Mouse (Mus musculus) lung, adult 2 months (tissue): Measurements from ENCODE around the gene Bdh1. TPM values are rescaled to one million over a fixed set of nuclear protein-coding genes. Genes with fewer than 3 reads are reported as not detected.

ENCODE experiments used
- DNase-seq: peaks from one replicate; pipeline ENCODE4 v3.0.0; 2022
- H3K4me1 ChIP-seq: fragments of 200-500 bp; 2 replicates; pipeline ENCODE4 v1.6.1; 2011; ENCODE audit warnings: low read length; ENCODE audit not compliant: control insufficient read depth, insufficient read depth
- H3K4me3 ChIP-seq: fragments of 200-500 bp; replicated peaks from 2 replicates; pipeline ENCODE3; 2011; ENCODE audit warnings: low read depth, mild to moderate bottlenecking, control low read depth, low read length; ENCODE audit errors: extremely low read depth
- CTCF ChIP-seq: fragments of 200-500 bp; IDR thresholded peaks from 2 replicates; pipeline ENCODE4 v1.5.1; 2011; ENCODE audit warnings: mild to moderate bottlenecking, low read length, control low read depth; ENCODE audit not compliant: insufficient read depth
- POLR2A ChIP-seq: fragments of 200-500 bp; IDR thresholded peaks from 2 replicates; pipeline ENCODE4 v1.6.1; 2011; ENCODE audit warnings: low read depth, mild to moderate bottlenecking, control low read depth, low read length, borderline replicate concordance; ENCODE audit errors: extremely low read depth
- WGBS: fragments of 180-500 bp; shearing (Covaris S2); methylation state at CpG from one replicate; pipeline ENCODE4 v1.1.7; 2018; 5-methylcytosine and 5-hydroxymethylcytosine counted together
- polyA plus RNA-seq: library from polyadenylated mRNA; depleted of rRNA; stranded (reverse); fragments of >200 nt; gene quantifications from 2 replicates; pipeline ENCODE4 v1.2.3, GENCODE M21; 2012

Bdh1 gene
- polyA plus RNA-seq, 1 experiment, result 10.2 TPM

GRCm38 (mm10) chr16:31428335-31428674 is 6.2 kb downstream of the Bdh1 start:
- Histone ChIP-seq H3K4me3 (no peak overlapping the region), H3K4me1 (peaks cover 4% of the 10 kb centered on the region)
- WGBS, result 2% methylated on average over 11 of the region's 11 CpGs
- DNase-seq, result no peak
- no peak for TF ChIP-seq POLR2A
- no peak for TF ChIP-seq CTCF

- peak; percentile 31 for DNase-seq
- H3K4me3 ChIP-seq, result peak overlapping the region; percentile 49
- H3K4me1 ChIP-seq, result peaks cover 4% of the 10 kb centered on the region
- WGBS, result under 1% methylated on average over 65 of the region's 65 CpGs
- no peak for TF ChIP-seq POLR2A
- TF ChIP-seq CTCF, result no peak
Observed at GRCm38 (mm10) chr16:31428675-31429470, 6.8 kb downstream of the Bdh1 start.

- under 1% methylated on average over 49 of the region's 49 CpGs for WGBS
- TF ChIP-seq CTCF, result no peak
- TF ChIP-seq POLR2A, result peak; percentile 19; the same call in 1 of the 2 replicates
- Histone ChIP-seq H3K4me3 (peak overlapping the region; percentile 49), H3K4me1 (peaks cover 4% of the 10 kb centered on the region)
- DNase-seq, result peak; percentile 82
Observed at GRCm38 (mm10) chr16:31429471-31430155, 7.5 kb downstream of the Bdh1 start.

- TF ChIP-seq CTCF, result no peak
- no peak for TF ChIP-seq POLR2A
- no peak overlapping the region for H3K4me3 ChIP-seq
- WGBS, result 69% methylated on average over 12 of the region's 12 CpGs
- peaks cover 4% of the 10 kb centered on the region for H3K4me1 ChIP-seq
- no peak for DNase-seq
Observed at GRCm38 (mm10) chr16:31433466-31434110, 11.5 kb downstream of the Bdh1 start.

- 89% methylated on average over 4 of the region's 4 CpGs for WGBS
- Histone ChIP-seq H3K4me1 (no peaks in the 10 kb centered on the region; the same call in 1 of the 2 replicates), H3K4me3 (no peak overlapping the region)
- TF ChIP-seq CTCF (no peak), POLR2A (no peak)
- no peak for DNase-seq
Observed at GRCm38 (mm10) chr16:31435146-31435545, 13.1 kb downstream of the Bdh1 start.

- Histone ChIP-seq H3K4me3 (no peak overlapping the region), H3K4me1 (no peaks in the 10 kb centered on the region)
- TF ChIP-seq POLR2A, result no peak
- no peak for TF ChIP-seq CTCF
- WGBS, result 67% methylated on average over 9 of the region's 9 CpGs
- DNase-seq, result no peak
Observed at GRCm38 (mm10) chr16:31436085-31436484, 14.0 kb downstream of the Bdh1 start.

GRCm38 (mm10) chr16:31437358-31437757 is 15.3 kb downstream of the Bdh1 start:
- Histone ChIP-seq H3K4me3 (no peak overlapping the region), H3K4me1 (no peaks in the 10 kb centered on the region)
- DNase-seq, result no peak
- WGBS, result 89% methylated on average over 11 of the region's 11 CpGs
- TF ChIP-seq POLR2A, result no peak
- TF ChIP-seq CTCF, result no peak

GRCm38 (mm10) chr16:31439529-31439928 is 17.4 kb downstream of the Bdh1 start:
- no peak for TF ChIP-seq CTCF
- TF ChIP-seq POLR2A, result no peak
- Histone ChIP-seq H3K4me3 (no peak overlapping the region), H3K4me1 (no peaks in the 10 kb centered on the region)
- WGBS, result 79% methylated on average over 5 of the region's 5 CpGs
- no peak for DNase-seq

- DNase-seq, result no peak
- Histone ChIP-seq H3K4me3 (no peak overlapping the region), H3K4me1 (no peaks in the 10 kb centered on the region)
- WGBS, result 98% methylated on average over 1 of the region's 1 CpGs
- no peak for TF ChIP-seq CTCF
- no peak for TF ChIP-seq POLR2A
Observed at GRCm38 (mm10) chr16:31440046-31440445, 18.0 kb downstream of the Bdh1 start.
